Mouse (Mus musculus) A20 (cell line): ENCODE measurements at regions not wholly inside any gene's neighbourhood (a gene's known extent, or its start where the extent isn't known, plus 50 kb on each side); places are given as distances from the start of the nearest gene placed in this dataset.
"Not testable (repeated sequence)": the region's sequence is repeated elsewhere in the genome, so short reads cannot be mapped to it uniquely, and the experiment has no call there.

Source experiments
- DNase-seq: peaks from one replicate; pipeline ENCODE4 v3.0.0-alpha.2; 2011; ENCODE audit warnings: low read depth, low spot score

DNA sequence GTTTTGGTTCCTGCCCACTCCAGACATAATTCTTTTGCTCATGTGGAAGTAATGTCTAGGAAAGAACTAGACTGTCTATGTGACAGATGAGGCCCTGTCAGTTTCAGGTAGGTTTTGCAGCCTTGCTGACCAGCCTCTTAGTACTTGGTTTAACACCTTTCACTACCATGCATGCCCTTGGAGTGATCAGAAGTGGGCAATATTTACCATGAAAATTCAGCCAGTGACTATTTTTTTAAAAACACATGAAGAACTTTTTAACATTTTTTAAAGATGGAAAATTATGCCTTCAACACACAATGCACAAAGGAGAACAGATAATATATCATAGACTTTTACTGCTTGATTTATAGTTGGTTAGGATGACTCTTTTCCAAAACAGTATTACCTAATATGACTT is 58.1 kb downstream of the Cox7c start:
- peak; percentile 42 for DNase-seq

DNA sequence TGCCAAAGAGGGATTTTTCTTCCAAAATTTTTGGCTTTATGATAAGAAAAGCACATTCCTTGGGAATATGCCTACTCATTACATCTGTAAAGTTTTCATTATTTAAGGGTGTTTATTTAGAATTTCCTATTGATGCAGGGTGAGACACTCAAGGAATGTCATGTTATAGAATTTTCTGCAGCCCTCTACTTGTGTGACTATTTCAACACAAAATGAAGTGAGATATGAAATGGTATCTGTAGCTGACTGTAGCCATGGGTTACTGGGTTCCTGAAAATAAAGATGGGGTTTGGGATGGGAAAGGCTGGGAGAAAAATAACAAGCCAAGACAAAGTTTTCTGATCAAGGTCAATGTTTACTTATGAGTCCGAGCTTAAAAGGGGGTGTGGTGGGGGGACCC is 64.6 kb downstream of the Cox7c start:
- DNase-seq = no peak

DNA sequence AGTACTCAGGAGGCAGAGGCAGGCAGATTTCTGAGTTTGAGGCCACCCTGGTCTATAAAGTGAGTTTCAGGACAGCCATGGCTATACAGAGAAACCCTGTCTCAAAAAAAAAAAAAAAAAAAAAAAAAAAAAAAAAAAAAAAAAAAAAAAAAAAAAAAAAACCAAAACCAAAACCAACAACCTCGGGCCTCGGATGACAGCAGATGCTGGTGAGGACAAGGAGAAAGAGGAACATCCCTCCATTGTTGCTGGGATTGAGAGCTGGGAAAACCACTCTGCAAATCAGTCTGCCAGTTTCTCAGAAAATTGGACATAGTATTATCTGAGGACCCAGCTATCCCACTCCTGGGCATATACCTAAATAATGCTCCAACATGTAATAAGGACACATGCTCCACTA is 82.7 kb downstream of the Cox7c start:
- not testable (repeated sequence) for DNase-seq

DNA sequence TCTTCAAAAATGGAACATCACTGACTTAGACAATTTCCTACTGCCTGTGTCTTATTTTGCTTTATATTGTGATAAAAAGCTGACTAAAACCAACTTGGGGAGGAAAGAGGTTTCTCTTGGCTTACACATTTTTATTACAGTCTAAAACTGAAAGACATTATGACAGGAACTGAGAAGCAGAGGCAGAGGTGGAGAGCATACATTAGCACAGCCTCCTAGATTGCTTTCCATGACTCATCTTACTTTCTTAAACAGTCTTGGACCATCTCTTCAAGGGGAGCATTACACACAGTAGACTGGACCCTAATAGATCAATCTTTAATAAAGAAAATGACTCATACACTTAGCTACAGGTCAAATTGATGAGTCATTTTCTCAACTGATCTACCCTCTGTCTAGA is 91.4 kb downstream of the Cox7c start:
- no peak for DNase-seq

DNA sequence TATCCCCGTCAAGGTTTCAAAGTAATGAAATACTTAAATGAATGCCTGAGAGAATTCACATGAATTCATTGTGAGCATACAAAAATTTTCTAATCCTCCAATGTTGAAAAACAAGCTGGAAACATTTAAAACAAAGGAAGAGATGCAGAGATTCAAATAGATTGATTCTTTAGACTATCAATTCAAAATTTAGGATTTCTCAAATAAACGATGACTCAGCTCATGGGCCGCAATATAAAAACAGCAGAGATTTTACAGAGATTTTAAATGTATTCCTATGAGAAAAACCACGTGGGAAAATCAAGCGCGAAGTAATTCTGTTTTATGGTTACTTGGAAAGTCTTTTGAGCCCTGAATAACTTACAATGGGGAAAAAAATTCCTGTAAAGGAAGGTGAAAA is 93.8 kb downstream of the Cox7c start:
- no peak for DNase-seq

DNA sequence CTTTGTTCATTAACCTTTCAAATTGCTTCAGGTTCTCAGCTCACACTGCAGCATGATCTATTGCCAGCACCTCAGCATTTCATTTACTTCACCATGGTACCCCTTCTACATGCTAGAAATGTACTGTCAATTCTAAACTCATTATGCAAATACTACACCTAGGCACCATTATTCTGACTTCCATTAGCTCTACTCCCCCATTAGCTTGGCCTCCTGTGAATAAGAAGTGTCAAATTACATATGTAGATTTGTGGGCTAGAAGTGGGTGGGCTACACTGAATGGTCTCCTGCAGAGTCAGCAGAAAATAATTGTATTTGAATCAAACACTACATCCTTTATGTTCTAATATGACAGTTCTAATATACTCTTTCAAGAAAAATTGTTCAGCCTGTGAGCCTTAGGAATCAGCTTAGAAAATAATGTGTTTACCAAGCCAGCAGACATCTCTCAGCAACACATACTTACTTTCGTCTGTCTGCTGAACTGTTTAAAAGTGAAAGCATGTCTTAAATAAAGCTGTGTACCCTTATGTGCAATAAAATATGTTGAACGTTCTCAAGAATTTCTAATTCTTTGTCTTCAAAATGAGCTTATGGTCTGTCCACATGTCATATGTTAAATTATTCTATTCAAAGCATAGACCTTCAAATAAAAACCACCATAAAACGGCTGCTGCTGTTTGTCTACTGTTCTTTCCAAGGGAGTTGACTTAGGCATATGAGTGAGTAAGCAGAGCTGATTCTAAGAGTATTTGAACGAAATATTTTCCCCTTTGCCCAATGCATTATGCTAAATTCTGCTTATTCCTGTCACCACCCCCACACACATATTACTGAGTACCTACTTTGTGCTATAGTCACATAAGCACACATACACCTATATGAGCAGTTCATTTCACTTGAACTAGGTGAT is 119.6 kb downstream of the Cox7c start:
- no peak for DNase-seq

DNA sequence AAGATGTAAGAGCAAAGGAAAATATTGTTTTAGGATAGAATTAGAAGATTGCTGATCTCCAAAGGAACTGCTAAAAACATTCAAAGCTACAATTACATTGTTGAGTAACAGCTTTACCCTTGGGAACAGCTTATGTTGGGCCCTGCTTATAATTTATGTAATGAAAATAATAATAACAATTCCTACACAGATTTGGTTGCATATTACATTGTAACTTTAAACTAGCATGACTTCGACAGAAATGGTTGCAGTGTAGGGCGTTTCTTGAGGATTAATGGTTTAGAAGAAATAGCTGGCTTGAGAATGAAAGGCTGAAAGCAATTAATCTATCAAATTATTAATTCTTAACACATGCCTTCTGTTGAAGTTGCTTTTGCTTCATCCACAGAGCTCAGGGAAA is 120.4 kb downstream of the Cox7c start:
- no peak for DNase-seq

DNA sequence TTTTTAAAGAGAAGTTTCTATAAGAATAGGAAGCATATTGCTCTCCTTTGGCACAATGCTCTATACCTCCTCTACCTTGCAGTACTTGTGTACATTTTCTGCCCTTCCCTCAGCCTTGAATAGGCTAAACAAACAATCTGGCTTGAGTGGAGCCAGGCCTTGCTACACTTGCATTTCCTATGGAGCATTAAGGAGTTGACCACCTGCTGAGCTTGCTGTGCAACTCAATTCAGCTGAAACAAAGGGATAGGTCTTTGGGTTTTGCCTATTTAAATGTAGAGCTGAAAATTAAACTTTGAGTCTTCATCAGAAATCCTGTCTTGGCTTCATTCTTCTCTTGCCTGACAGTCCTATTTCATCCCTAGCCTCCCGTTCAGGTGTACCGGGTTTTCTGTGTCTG is 124.0 kb downstream of the Cox7c start:
- DNase-seq = no peak

DNA sequence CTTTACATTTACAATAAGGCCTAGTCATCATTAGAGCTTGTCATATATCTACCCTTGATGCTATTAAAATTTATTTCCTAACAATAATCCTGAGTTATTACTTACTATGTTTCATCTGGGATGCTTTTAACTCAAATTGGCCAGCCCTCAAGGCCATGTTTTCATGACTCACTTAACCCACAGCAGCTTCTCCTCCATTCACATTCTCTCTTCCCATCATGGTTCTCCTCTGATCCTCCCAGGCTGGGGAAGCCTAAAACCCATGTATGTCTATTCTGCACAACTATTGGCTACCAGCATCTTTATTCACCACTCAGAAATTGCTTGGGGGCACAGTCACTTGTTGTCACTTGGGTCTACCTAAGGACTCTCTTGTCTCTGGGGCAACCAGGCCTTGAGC is 144.9 kb downstream of the Cox7c start:
- DNase-seq = no peak

DNA sequence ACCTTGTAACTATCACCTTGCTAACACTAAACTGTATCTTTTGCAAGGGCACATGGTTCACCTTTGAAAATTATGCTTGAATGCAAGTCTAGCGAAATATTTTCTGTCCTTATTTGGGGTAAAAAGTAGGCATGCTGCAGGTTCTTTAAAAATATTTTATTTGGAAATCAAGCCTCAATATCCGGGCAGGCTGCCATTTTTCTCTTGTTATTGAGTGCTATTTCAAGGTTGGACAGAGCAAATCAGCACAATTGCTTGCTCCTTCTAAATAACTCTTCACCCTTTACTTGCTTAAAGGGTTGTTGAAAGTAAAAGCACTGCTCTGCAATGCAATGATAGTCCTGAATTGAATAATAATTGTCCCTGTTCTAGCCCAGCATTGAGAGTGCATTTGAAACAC is 149.0 kb downstream of the Cox7c start:
- no peak for DNase-seq

DNA sequence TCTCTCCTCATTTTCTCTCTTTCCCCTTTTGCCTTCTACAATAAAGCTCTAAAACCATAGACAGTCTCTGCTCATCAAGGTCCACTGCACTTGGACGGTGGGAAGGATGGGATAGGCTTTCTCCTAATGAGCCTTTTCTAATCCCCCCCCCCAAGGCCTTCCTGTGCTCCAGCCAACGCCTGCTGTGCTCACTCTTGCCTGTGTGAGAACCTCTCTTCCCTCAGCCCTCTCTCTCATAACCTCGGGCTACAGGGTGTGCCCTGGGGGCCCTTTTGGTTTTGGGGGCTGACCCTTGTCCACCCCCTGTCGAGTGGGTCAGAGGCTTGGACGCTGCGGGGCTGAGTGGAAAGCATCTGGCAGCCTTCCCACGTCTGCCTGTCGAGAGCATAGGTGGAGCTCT is 151.6 kb downstream of the Cox7c start:
- no peak for DNase-seq

DNA sequence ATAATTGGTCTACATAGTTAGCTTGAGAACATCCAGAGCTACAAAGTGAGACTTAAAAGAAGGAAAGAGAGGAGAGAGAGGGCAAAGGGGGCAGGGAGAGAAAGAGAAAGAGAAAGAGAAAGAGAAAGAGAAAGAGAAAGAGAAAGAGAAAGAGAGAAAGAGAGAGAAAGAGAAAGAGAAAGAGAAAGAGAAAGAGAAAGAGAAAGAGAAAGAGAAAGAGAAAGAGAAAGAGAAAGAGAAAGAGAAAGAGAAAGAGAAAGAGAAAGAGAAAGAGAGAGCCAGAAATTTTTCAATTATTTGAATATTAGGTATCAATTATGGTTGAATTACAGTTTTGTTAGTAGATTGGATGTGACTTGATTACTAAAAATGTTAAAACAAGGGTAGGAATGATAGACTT is 156.9 kb downstream of the Cox7c start:
- not testable (repeated sequence) for DNase-seq

DNA sequence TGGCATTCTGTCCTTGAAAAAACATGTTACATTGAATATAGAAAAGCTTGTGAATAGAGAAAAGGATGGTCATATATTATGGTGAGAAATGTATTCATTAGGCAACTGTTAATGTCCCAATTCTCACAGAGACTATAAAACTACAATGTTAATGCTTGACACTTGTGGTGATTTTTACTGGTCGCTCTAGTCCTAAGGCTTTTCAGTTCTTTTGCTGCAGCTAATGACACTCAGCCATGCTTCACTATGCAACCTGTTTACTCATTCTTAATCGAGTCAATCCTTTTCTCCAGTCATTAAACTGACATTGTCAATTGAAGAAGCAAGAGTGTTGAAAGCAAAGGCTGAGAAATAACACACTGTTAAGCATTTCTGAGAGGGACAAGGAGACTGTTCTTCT is 163.9 kb downstream of the Cox7c start:
- no peak for DNase-seq

DNA sequence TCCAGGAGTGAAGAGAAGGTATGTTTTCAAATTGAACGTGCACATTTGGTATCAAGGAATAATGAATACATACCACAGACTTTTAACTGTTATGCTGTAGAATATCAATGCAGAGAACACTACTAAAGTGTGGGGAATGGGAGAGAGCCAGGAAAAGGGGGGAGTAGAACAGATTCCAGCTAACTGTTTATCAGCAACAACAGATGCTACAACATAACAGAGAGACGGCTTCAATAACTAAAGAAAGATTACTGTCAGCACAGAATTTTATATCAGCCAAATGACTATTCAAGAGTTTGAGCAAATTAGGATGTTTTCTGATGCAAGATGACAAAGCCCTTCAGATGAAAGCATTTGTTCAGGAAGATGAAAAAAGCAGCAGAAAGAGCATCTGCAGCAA is 183.0 kb downstream of the Cox7c start:
- no peak for DNase-seq

DNA sequence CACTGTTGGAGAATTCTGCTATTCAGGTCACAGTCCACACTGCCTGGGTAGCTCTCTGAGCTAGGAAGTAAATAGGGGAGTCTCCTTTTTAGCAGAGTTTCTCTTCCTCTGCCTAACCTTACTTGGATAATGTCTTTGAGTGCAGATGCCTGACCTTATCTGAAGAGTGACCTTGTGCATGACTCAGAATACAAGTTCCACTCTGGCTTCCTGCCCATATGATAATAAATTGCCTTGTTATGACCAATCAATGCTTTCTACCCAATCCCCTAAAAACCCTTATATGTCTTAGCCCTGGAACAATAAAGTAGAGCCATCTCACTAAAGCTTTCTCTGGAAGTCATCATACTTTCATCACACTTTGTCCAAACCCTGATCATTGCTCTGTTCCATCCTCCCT is 198.4 kb downstream of the Cox7c start:
- peak; percentile 8 for DNase-seq

DNA sequence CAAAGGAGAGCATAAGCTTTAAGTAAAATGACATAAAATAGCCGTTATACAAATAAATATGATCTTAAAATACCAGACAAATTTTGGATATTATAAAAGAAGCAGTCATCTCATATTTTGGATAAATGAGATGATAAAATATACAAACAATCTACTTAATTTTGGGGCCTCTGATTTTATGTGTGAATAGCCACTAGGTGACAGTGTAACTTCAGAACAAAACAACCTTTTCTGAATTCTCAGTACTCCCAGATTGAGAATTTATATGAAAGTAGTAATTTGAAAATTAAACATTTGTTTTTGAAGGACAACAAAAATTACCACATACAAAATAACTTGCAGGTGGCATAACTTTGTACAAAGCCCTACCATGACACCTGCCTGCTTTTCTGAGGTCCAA is 216.8 kb downstream of the Cox7c start:
- peak; percentile 7 for DNase-seq
